Mouse (Mus musculus): ENCODE data around the gene Erc2.

The Erc2 gene

GRCm38 (mm10) chr14:27775367-27775766 lies 153.1 kb downstream of the Erc2 start:
- in situ Hi-C loops (cut with MseI, MboI): no loop called here

- in situ Hi-C loops (cut with MseI, MboI): no loop called here
Measured at GRCm38 (mm10) chr14:27778503-27778902, 156.3 kb downstream of the Erc2 start.

- in situ Hi-C loops (cut with MseI, MboI): no loop called here
Measured at GRCm38 (mm10) chr14:27778982-27779701, 156.9 kb downstream of the Erc2 start.

GRCm38 (mm10) chr14:27781221-27781620 lies 159.0 kb downstream of the Erc2 start:
- in situ Hi-C loops (cut with MseI, MboI): no loop called here

- in situ Hi-C loops (cut with MseI, MboI): no loop called here
Measured at GRCm38 (mm10) chr14:27784826-27785225, 162.6 kb downstream of the Erc2 start.

- in situ Hi-C loops (cut with MseI, MboI): no loop called here
Measured at GRCm38 (mm10) chr14:27785562-27785961, 163.3 kb downstream of the Erc2 start.

GRCm38 (mm10) chr14:27789066-27789898 lies 167.1 kb downstream of the Erc2 start:
- in situ Hi-C loops (cut with MseI, MboI): no loop called here

- in situ Hi-C loops (cut with MseI, MboI): no loop called here
Measured at GRCm38 (mm10) chr14:27798184-27798934, 176.1 kb downstream of the Erc2 start.

GRCm38 (mm10) chr14:27800766-27801165 lies 178.5 kb downstream of the Erc2 start:
- in situ Hi-C loops (cut with MseI, MboI): loop anchor here (10.0 to 25.0 kb wide), 4 partner anchors 704 to 1312 kb away; partner anchors contain the start of gene Wnt5a (in 2 of the 2)

- in situ Hi-C loops (cut with MseI, MboI): loop anchor here (10.0 to 25.0 kb wide), 4 partner anchors 701 to 1308 kb away; partner anchors contain the start of gene Wnt5a (in 2 of the 2)
Measured at GRCm38 (mm10) chr14:27803961-27804360, 181.7 kb downstream of the Erc2 start.

GRCm38 (mm10) chr14:27805064-27805463 lies 182.8 kb downstream of the Erc2 start:
- in situ Hi-C loops (cut with MseI, MboI): loop anchor here (10.0 to 25.0 kb wide), 4 partner anchors 700 to 1307 kb away; partner anchors contain the start of gene Wnt5a (in 2 of the 2)

GRCm38 (mm10) chr14:27808080-27808479 lies 185.9 kb downstream of the Erc2 start:
- in situ Hi-C loops (cut with MseI, MboI): loop anchor here (10.0 to 25.0 kb wide), 4 partner anchors 697 to 1304 kb away; partner anchors contain the start of gene Wnt5a (in 2 of the 2)

- in situ Hi-C loops (cut with MseI, MboI): loop anchor here (10.0 to 25.0 kb wide), 4 partner anchors 696 to 1304 kb away; partner anchors contain the start of gene Wnt5a (in 2 of the 2)
Measured at GRCm38 (mm10) chr14:27808523-27809114, 186.4 kb downstream of the Erc2 start.

GRCm38 (mm10) chr14:27810790-27811189 lies 188.6 kb downstream of the Erc2 start:
- in situ Hi-C loops (cut with MseI, MboI): loop anchor here (25.0 kb wide), 3 partner anchors 702 to 1302 kb away; partner anchors contain the start of gene Wnt5a (in 1 of the 2)

- in situ Hi-C loops (cut with MseI, MboI): loop anchor here (25.0 kb wide), 3 partner anchors 701 to 1301 kb away; partner anchors contain the start of gene Wnt5a (in 1 of the 2)
Measured at GRCm38 (mm10) chr14:27811649-27812048, 189.4 kb downstream of the Erc2 start.

- in situ Hi-C loops (cut with MseI, MboI): loop anchor here (25.0 kb wide), 3 partner anchors 697 to 1297 kb away; partner anchors contain the start of gene Wnt5a (in 1 of the 2)
Measured at GRCm38 (mm10) chr14:27815739-27816138, 193.5 kb downstream of the Erc2 start.

GRCm38 (mm10) chr14:27818986-27819385 lies 196.8 kb downstream of the Erc2 start:
- in situ Hi-C loops (cut with MseI, MboI): loop anchor here (25.0 kb wide), 3 partner anchors 693 to 1293 kb away; partner anchors contain the start of gene Wnt5a (in 1 of the 2)

GRCm38 (mm10) chr14:27821801-27822200 lies 199.6 kb downstream of the Erc2 start:
- in situ Hi-C loops (cut with MseI, MboI): loop anchor here (25.0 kb wide), 3 partner anchors 690 to 1290 kb away; partner anchors contain the start of gene Wnt5a (in 1 of the 2)

- in situ Hi-C loops (cut with MseI, MboI): loop anchor here (25.0 kb wide), 3 partner anchors 690 to 1290 kb away; partner anchors contain the start of gene Wnt5a (in 1 of the 2)
Measured at GRCm38 (mm10) chr14:27822566-27822965, 200.3 kb downstream of the Erc2 start.

GRCm38 (mm10) chr14:27823048-27823447 lies 200.8 kb downstream of the Erc2 start:
- in situ Hi-C loops (cut with MseI, MboI): loop anchor here (25.0 kb wide), 3 partner anchors 689 to 1289 kb away; partner anchors contain the start of gene Wnt5a (in 1 of the 2)

Data from mouse trophoblast stem cell (cell line).